Mouse (Mus musculus) small intestine, adult 2 months (tissue): ENCODE measurements at regions not wholly inside any gene's neighbourhood (a gene's known extent, or its start where the extent isn't known, plus 50 kb on each side); places are given as distances from the start of the nearest gene placed in this dataset.

Experiments
- CTCF ChIP-seq: fragments of 200-500 bp; IDR thresholded peaks from 2 replicates; pipeline ENCODE4 v1.5.1; 2012; ENCODE audit warnings: low read depth, mild to moderate bottlenecking, control low read depth, inconsistent platforms, low read length, moderate library complexity, mixed read lengths; ENCODE audit not compliant: insufficient replicate concordance, insufficient read length; ENCODE audit errors: extremely low read depth
- POLR2A ChIP-seq: fragments of 200-500 bp; IDR thresholded peaks from 2 replicates; pipeline ENCODE4 v1.6.1; 2012; ENCODE audit warnings: low read depth, mild to moderate bottlenecking, control low read depth, inconsistent platforms, low read length, moderate library complexity

GRCm38 (mm10) chr14:46635322-46635721, 125.0 kb upstream of the Cdkn3 start:
- TF ChIP-seq CTCF (no peak), POLR2A (no peak)
